Mouse (Mus musculus) neural tube, embryonic 12.5 days (tissue): ENCODE data around the gene Zdhhc8. TPM values are rescaled to one million over a fixed set of nuclear protein-coding genes. Genes with fewer than 3 reads are reported as not detected.
A peak's percentile ranks its signal among the peaks of the same experiment; 100 is the strongest.

Experiments used
- ATAC-seq: fragments of 200-750 bp; cut with Nextera tagmentation; 2 replicates; pipeline ENCODE4 v1.8.0; 2017; ENCODE audit warnings: low read depth, mild to moderate bottlenecking, moderate TSS enrichment, moderate library complexity; ENCODE audit not compliant: low FRiP score
- H3K27ac ChIP-seq: fragments of 300-500 bp; sonication (generic); 2 replicates; pipeline ENCODE4 v1.5.1; 2016
- H3K27me3 ChIP-seq: fragments of 300-500 bp; sonication (generic); replicated peaks from 2 replicates; pipeline ENCODE4 v1.6.1; 2016; ENCODE audit warnings: mild to moderate bottlenecking
- H3K36me3 ChIP-seq: fragments of 300-500 bp; sonication (generic); 2 replicates; pipeline ENCODE4 v1.6.1; 2016; ENCODE audit warnings: mild to moderate bottlenecking
- H3K4me1 ChIP-seq: fragments of 300-500 bp; sonication (generic); 2 replicates; pipeline ENCODE4 v1.6.1; 2016
- H3K4me2 ChIP-seq: fragments of 300-500 bp; sonication (generic); replicated peaks from 2 replicates; pipeline ENCODE4 v1.6.1; 2016; ENCODE audit warnings: mild to moderate bottlenecking
- H3K4me3 ChIP-seq: fragments of 300-500 bp; sonication (generic); 2 replicates; pipeline ENCODE4 v1.5.1; 2016
- H3K9ac ChIP-seq: fragments of 300-500 bp; sonication (generic); 2 replicates; pipeline ENCODE4 v1.6.1; 2016; ENCODE audit warnings: mild to moderate bottlenecking
- H3K9me3 ChIP-seq: fragments of 300-500 bp; sonication (generic); 2 replicates; pipeline ENCODE4 v1.6.1; 2016; ENCODE audit warnings: mild to moderate bottlenecking
- WGBS: fragments of 180-500 bp; shearing (Covaris S2); methylation state at CpG from one replicate; pipeline ENCODE4 v1.1.7; 2016; 5-methylcytosine and 5-hydroxymethylcytosine counted together
- microRNA counts: library from miRNA; unstranded; fragments of <30 nt; microRNA quantifications from one replicate; lab custom pipeline; 2017
- microRNA-seq: library from miRNA; unstranded; fragments of <30 nt; microRNA quantifications from one replicate; pipeline ENCODE4, GENCODE M21; 2017
- polyA plus RNA-seq: library from polyadenylated mRNA; unstranded; fragments of >200 nt; fragmentation: Nextera tagmentation; extraction: Ambion mirVana; gene quantifications from 2 replicates; pipeline ENCODE4 v1.2.1, GENCODE M21; 2016

The Zdhhc8 gene
- polyA plus RNA-seq, 1 experiment from 2014 or later: 17.7 TPM

- no peak overlapping the region for H3K9ac ChIP-seq
- H3K27me3 ChIP-seq: no peaks in the 10 kb centered on the region
- H3K4me2 ChIP-seq: no peak overlapping the region
- peak; percentile 51; the same call in 1 of the 2 replicates for ATAC-seq
- no peak overlapping the region for H3K4me3 ChIP-seq
- H3K9me3 ChIP-seq: no peaks in the 10 kb centered on the region
- WGBS: 20% methylated on average over 8 of the region's 8 CpGs
- H3K36me3 ChIP-seq: no peaks in the 10 kb centered on the region
- no peak overlapping the region for H3K27ac ChIP-seq
- H3K4me1 ChIP-seq: peaks cover 25% of the 10 kb centered on the region
These were observed 49.1 kb downstream of the Zdhhc8 start for GRCm38 (mm10) chr16:18185715-18186449.

GRCm38 (mm10) chr16:18182766-18183165, 52.2 kb downstream of the Zdhhc8 start:
- WGBS: 86% methylated on average over 8 of the region's 8 CpGs
- Histone ChIP-seq H3K4me2 (no peak overlapping the region), H3K36me3 (no peaks in the 10 kb centered on the region), H3K4me3 (no peak overlapping the region), H3K9me3 (no peaks in the 10 kb centered on the region), H3K27ac (no peak overlapping the region), H3K27me3 (no peaks in the 10 kb centered on the region), H3K9ac (no peak overlapping the region), H3K4me1 (peaks cover 29% of the 10 kb centered on the region)
- ATAC-seq: no peak

GRCm38 (mm10) chr16:18181398-18181797, 53.5 kb downstream of the Zdhhc8 start:
- peak; percentile 23; the same call in 1 of the 2 replicates for ATAC-seq
- Histone ChIP-seq H3K36me3 (no peaks in the 10 kb centered on the region), H3K9me3 (no peaks in the 10 kb centered on the region), H3K4me3 (no peak overlapping the region), H3K4me1 (peaks cover 29% of the 10 kb centered on the region), H3K27me3 (no peaks in the 10 kb centered on the region; the same call in 1 of the 2 replicates), H3K9ac (no peak overlapping the region), H3K27ac (no peak overlapping the region), H3K4me2 (0 out of 2 replicates have a peak overlapping the region, but pooled peaks have one; percentile 4)
- WGBS: 12% methylated on average over 10 of the region's 10 CpGs

- 76% methylated on average over 2 of the region's 2 CpGs for WGBS
- Histone ChIP-seq H3K4me1 (peaks cover 23% of the 10 kb centered on the region), H3K27ac (no peak overlapping the region), H3K36me3 (no peaks in the 10 kb centered on the region), H3K4me2 (no peak overlapping the region), H3K27me3 (no peaks in the 10 kb centered on the region; the same call in 1 of the 2 replicates), H3K9ac (no peak overlapping the region), H3K4me3 (no peak overlapping the region), H3K9me3 (no peaks in the 10 kb centered on the region)
- no peak for ATAC-seq
These were observed 55.3 kb downstream of the Zdhhc8 start for GRCm38 (mm10) chr16:18179591-18179990.

DNA sequence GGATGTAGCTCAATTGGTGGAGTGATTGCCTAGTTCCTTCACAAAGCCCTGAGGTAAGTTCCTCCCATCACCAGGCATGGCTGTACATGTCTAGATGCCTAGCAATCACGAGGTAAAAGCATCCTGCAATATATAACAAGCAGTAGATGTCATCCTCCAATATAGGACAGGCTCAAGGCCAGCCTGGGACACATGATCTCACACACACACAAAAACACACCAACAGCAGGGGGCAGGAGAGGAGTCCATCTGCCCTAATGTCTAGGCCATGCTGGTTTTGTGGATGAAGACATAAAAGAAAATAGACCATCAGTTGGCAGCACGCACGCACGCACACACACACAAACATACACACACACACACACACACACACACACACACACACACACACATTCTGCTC, 58.2 kb downstream of the Zdhhc8 start:
- H3K36me3 ChIP-seq: no peaks in the 10 kb centered on the region
- WGBS: 79% methylated on average over 4 of the region's 4 CpGs

GRCm38 (mm10) chr16:18175817-18176541, 59.0 kb downstream of the Zdhhc8 start:
- H3K36me3 ChIP-seq: no peaks in the 10 kb centered on the region
- H3K27me3 ChIP-seq: peaks cover 4% of the 10 kb centered on the region; the same call in 1 of the 2 replicates
- no peak overlapping the region for H3K4me2 ChIP-seq
- no peak overlapping the region for H3K4me3 ChIP-seq
- H3K9ac ChIP-seq: 0 out of 2 replicates have a peak overlapping the region, but pooled peaks have one; percentile 13
- ATAC-seq: no peak
- H3K4me1 ChIP-seq: peaks cover 11% of the 10 kb centered on the region
- WGBS: 61% methylated on average over 6 of the region's 6 CpGs
- no peaks in the 10 kb centered on the region for H3K9me3 ChIP-seq
- H3K27ac ChIP-seq: no peak overlapping the region

More for the DNA sequence above, 58.2 kb downstream of the Zdhhc8 start:
- H3K4me2 ChIP-seq: no peak overlapping the region
- no peak overlapping the region for H3K9ac ChIP-seq
- peaks cover 18% of the 10 kb centered on the region for H3K4me1 ChIP-seq
- no peak overlapping the region for H3K4me3 ChIP-seq
- no peaks in the 10 kb centered on the region for H3K9me3 ChIP-seq
- no peak for ATAC-seq
- H3K27me3 ChIP-seq: peaks cover 4% of the 10 kb centered on the region; the same call in 1 of the 2 replicates
- H3K27ac ChIP-seq: no peak overlapping the region

DNA sequence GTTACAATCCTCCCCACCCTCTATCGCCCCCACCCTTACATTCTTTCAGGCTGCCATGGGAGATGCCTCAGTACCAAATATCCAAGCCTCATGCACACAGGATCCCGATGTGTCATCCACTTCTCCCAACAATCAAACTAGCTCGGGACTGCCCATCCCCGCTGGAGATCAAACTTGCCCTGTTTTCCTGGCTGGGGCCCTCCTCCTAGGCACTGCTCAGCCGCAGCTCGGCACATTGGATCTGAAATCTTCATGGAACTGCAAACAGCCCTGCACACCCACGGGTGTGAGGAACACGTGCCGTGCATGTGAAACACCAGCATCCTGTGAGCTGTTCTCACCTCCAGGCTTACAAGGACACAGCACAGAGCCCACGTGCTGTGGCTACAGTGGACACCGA, 61.1 kb downstream of the Zdhhc8 start:
- peaks cover 4% of the 10 kb centered on the region; the same call in 1 of the 2 replicates for H3K27me3 ChIP-seq
- H3K36me3 ChIP-seq: no peaks in the 10 kb centered on the region
- whole genome bisulfite sequencing: 74% methylated on average over 11 of the region's 11 CpGs
- no peak for ATAC-seq
- no peak overlapping the region for H3K27ac ChIP-seq
- no peaks in the 10 kb centered on the region for H3K9me3 ChIP-seq
- no peak overlapping the region for H3K4me2 ChIP-seq
- H3K4me3 ChIP-seq: no peak overlapping the region
- H3K9ac ChIP-seq: no peak overlapping the region
- H3K4me1 ChIP-seq: peaks cover 7% of the 10 kb centered on the region; the same call in 1 of the 2 replicates

DNA sequence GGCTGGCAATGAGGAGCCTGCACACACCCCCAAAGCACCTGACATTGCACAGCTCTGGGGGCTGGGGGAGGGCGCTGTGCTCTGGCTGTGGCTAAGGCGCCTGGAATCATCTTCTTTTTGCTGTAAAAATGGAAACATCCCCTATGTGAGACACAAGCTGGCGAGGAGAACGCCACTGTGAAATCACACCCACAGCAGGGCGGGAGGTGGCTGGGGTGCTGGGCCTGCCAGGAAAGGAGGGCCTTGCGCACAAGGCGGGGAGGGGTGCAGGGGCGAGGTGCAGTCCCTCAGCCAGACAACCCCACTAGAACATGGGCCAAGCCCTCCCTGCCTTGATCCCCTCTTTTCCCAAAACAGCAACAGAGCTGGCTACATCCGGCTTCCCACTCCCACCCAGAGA, 61.7 kb downstream of the Zdhhc8 start:
- 84% methylated on average over 9 of the region's 9 CpGs for WGBS
- no peak for ATAC-seq
- peaks cover 4% of the 10 kb centered on the region; the same call in 1 of the 2 replicates for H3K27me3 ChIP-seq
- peaks cover 7% of the 10 kb centered on the region; the same call in 1 of the 2 replicates for H3K4me1 ChIP-seq
- H3K36me3 ChIP-seq: no peaks in the 10 kb centered on the region
- no peak overlapping the region for H3K27ac ChIP-seq
- no peak overlapping the region for H3K9ac ChIP-seq
- H3K4me3 ChIP-seq: no peak overlapping the region
- H3K4me2 ChIP-seq: no peak overlapping the region
- H3K9me3 ChIP-seq: no peaks in the 10 kb centered on the region

- WGBS: 12% methylated on average over 7 of the region's 7 CpGs
- H3K4me1 ChIP-seq: peaks cover 7% of the 10 kb centered on the region; the same call in 1 of the 2 replicates
- H3K4me2 ChIP-seq: no peak overlapping the region
- no peaks in the 10 kb centered on the region for H3K36me3 ChIP-seq
- peak; percentile 28; the same call in 1 of the 2 replicates for ATAC-seq
- H3K27ac ChIP-seq: no peak overlapping the region
- H3K9me3 ChIP-seq: no peaks in the 10 kb centered on the region
- no peak overlapping the region for H3K4me3 ChIP-seq
- no peak overlapping the region for H3K9ac ChIP-seq
- peaks cover 4% of the 10 kb centered on the region; the same call in 1 of the 2 replicates for H3K27me3 ChIP-seq
These were observed 62.6 kb downstream of the Zdhhc8 start for GRCm38 (mm10) chr16:18172266-18172855.

MicroRNAs encoded within 50 kb of the gene (microRNA counts, 519-probe panel; counts per million panel counts)
- 342 counts per million, percentile 67 among the panel's probes with 10 or more counts for microRNA mmu-miR-1306 (lab: Ali Mortazavi, UCI)

Small RNAs within 50 kb of the gene (microRNA-seq; reads per million reads assigned to microRNA genes)
- gene Gm24572 (2.2 reads per million, percentile 1 among the genes with 10 or more reads in this experiment), gene Mir1306 (325 reads per million, percentile 67 among the genes with 10 or more reads in this experiment)

Other genes starting within 250 kb of the Zdhhc8 start
- gene Dgcr6, start 182.3 kb downstream of the Zdhhc8 start, polyA plus RNA-seq: 162 and 171 TPM in 2 replicates
- 6.3 and 7.1 TPM in 2 replicates for gene Prodh, start 144.9 kb downstream of the Zdhhc8 start, polyA plus RNA-seq
- 15.6 and 16.5 TPM in 2 replicates for gene Rtn4r, start 107.5 kb downstream of the Zdhhc8 start, polyA plus RNA-seq
- gene Ccdc188, start 17.3 kb downstream of the Zdhhc8 start, polyA plus RNA-seq: not detected in 2 replicates
- 95.4 and 106 TPM in 2 replicates for gene Trmt2a, start 13.5 kb upstream of the Zdhhc8 start, polyA plus RNA-seq
- 701 and 706 TPM in 2 replicates for gene Ranbp1, start 13.6 kb upstream of the Zdhhc8 start, polyA plus RNA-seq
- 2.8 and 4.7 TPM in 2 replicates for gene Gm49776, start 23.2 kb upstream of the Zdhhc8 start, polyA plus RNA-seq
- 36.7 and 37.4 TPM in 2 replicates for gene Dgcr8, start 54.1 kb upstream of the Zdhhc8 start, polyA plus RNA-seq
- gene Tango2, start 113.0 kb upstream of the Zdhhc8 start, polyA plus RNA-seq: 59.1 and 60.0 TPM in 2 replicates
- 114 and 118 TPM in 2 replicates for gene Arvcf, start 113.0 kb upstream of the Zdhhc8 start, polyA plus RNA-seq
- gene Txnrd2, start 191.2 kb upstream of the Zdhhc8 start, polyA plus RNA-seq: 20.5 and 24.8 TPM in 2 replicates
- gene Comt, start 191.7 kb upstream of the Zdhhc8 start, polyA plus RNA-seq: 68.6 and 70.9 TPM in 2 replicates